Mouse (Mus musculus): ENCODE results near the gene Creb5.

The Creb5 gene

DNA sequence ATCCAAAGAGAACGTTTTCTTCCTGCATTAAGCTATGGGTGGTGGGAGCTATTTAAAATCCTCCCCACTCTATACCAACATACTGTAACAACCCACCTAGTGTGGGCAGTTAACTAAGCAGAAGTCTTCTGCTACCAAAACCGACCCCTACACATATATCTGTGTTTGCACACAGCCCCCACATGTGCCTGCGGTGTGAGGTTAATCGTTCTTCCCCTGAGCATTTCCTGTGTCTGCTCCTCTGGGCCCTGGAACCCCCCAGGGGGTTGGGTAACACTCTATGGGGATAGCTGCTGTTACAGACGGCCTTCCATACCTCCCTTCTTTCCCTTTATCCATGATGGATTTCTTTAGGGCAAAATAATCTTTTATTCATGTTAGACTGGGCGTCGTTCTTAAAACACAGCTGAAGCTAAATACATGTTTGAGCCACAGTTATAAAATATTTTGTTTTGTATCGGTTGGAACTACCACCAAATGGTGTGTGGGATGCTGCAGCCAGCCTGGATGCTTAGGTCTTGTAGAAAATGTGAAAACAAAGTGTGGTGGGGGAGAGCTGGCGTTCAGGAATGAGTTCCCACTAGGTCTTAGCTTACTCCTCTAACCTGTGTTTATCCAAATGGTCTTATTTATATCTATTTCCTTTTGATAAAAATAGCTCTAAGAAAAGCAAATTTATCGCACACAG lies 297.8 kb downstream of the Creb5 start:
- in situ Hi-C loops (cut with MboI, MseI) = no loop called here

DNA sequence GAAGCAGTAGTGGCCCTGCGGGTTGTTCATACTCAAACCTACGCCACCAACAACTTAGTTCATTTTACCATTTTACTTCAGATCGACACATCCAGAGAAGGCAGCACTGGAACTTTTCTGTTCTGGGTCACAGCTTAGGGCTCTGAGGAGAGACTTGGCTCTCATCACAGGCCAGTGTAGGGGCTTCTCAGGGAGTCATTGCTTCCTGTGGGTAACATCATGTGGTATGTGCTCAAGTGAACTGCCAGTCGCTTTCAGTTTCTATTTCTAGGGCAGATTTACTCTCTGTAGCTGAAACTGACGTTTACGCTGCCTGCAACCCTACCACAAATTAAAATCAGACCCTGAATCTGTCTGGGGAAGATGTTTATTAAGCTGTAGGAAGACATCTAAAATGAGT lies 302.7 kb downstream of the Creb5 start:
- in situ Hi-C loops (cut with MboI, MseI) = no loop called here

DNA sequence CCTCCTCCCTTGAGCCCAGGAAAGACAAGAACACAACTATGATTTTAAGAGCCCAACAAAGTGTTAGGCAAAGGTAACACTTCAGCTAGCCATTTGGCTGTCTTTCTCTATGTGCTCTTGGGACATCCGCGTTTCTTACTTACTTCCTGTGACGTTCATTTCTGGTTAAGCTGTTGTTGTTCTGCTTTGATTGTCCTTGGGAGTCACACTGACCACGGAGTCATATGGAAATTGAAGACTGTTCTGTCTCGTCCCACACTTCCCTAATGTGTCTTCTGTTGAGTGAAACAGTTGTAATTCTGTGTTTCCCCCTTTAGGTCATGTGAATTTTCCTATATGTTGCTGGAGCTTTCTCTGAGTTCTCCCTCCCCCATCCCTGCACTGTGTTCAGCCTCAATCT lies 305.2 kb downstream of the Creb5 start:
- in situ Hi-C loops (cut with MboI, MseI) = no loop called here

DNA sequence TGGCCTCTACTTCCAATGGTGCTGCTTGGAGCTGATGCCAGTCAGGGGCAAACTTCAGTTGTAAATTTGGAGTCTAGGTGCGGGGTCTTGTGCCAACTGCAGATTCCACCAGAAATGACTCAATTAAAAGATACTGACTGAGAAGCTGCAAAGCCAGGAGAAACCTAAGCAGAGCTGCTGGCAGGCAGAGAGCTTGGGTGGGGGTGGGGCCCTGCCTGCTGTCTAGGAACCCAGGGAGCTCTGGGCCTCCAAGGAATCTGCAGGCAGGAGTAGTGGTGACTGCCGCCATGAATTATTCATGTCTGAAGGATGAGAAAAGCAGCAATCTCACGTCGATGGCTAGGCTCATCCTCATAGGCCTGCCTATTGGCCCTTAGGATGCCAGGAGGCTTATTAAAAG lies 306.5 kb downstream of the Creb5 start:
- in situ Hi-C loops (cut with MboI, MseI) = no loop called here

DNA sequence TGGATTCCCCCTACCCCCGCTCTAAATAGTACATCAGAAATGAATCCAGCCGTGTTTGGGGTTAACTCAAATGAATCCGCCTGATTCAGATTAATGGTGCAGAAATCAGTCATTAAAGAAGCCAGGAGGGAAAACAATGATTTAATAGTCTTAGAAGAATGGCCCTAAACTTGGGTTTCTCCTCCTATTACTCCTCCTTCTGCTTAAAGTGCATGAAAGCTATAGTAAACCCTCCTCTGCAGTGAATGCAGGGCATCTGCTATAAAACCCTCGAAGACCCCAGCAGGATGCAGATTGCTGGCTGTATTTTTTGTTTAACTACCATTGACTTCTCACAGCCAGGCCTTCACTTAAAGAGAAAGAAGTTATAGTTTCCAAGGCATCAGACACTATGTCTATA lies 307.2 kb downstream of the Creb5 start:
- in situ Hi-C loops (cut with MboI, MseI) = no loop called here

DNA sequence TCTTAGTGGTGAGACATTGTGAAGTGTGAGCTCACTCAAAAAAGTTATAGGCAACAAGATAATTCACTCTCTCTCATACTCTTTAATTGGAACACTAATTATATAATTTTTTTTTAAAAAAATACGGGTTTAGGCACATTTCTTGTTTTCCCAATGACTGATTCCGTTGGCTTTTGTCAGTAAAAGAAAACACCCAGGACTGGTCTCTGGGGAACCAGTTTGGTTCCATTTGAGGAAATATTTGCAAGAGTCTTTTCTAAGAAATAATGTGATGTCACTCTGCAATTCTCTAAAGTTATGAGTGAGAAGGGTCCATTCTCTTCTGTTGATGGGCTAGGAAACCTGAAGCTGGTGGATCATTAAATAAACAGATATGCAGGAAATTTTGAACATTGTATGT lies 309.3 kb downstream of the Creb5 start:
- in situ Hi-C loops (cut with MboI, MseI) = no loop called here

DNA sequence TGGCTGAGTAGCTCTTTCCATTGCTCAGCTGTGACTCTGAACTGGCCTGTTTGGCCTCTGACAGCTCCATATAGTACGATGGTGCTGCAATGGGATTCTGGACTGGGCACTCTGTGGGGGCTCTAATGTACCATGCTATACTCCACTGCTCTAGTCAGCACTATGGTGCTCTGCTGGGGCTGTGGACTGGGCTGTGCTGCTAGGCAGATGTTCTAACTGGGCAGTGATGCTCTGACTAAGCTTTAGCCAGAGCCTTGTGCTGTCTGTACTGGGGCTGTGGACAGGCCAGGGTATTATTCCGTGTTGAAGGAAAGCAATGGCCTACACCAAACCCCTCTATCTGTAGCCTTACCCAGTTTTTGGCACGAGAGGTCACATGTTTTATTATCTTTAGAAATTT lies 316.0 kb downstream of the Creb5 start:
- in situ Hi-C loops (cut with MboI, MseI) = no loop called here

DNA sequence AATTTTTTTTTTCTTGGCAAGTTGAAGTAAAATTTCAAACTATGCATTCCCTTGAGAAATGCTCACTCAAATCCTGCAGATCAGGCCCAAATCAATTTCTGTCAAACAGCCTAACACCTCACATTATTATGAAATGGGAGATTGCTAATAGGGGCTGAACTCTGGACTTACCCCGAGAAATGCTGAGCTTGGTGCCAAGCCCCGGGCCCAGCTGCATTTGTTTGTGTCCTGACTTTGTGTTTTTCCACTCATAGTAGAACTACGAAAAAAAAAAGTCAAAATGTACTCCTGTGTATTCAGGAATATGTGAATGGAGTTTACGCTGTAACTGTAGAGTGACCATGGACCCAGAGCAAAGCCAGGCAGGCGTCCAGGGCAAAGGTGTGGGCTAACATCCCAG lies 316.6 kb downstream of the Creb5 start:
- in situ Hi-C loops (cut with MboI, MseI) = no loop called here

DNA sequence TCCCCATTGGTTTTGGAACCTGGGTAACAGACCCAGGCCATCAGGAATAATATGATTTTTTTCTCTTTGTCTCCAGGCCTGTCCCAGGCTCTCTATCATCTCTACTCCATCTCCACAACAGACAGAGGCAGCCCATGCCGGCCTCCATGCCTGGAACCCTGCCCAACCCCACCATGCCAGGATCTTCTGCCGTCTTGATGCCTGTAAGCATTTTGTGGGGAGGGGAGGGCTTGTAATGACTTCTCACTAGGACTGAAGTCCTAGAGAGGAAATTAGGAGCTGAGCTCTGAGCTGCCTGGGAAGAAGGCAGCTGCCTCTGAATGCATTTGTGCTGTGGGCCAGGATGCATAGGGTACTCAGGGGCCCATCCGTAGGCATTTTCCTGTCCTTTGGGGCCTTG lies 317.3 kb downstream of the Creb5 start:
- in situ Hi-C loops (cut with MboI, MseI) = no loop called here

DNA sequence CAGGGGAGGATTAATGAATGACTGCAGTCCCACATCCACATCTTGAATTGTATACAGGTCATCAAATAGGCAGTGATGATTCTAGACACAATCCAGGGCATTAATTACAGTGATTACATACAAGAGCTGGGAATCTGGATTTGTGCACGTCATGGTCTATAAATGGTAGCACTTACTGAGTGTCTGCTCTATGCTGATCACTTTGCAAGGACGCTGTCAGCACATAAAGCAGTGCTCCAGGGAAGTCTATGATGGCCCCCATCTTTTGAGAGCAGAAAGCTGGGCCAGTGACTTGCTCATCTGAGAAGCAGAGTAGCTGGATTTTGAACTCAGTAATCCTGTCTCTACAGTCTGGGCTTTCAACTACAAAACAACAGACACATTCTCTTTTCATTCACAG lies 318.1 kb downstream of the Creb5 start:
- in situ Hi-C loops (cut with MboI, MseI) = no loop called here

DNA sequence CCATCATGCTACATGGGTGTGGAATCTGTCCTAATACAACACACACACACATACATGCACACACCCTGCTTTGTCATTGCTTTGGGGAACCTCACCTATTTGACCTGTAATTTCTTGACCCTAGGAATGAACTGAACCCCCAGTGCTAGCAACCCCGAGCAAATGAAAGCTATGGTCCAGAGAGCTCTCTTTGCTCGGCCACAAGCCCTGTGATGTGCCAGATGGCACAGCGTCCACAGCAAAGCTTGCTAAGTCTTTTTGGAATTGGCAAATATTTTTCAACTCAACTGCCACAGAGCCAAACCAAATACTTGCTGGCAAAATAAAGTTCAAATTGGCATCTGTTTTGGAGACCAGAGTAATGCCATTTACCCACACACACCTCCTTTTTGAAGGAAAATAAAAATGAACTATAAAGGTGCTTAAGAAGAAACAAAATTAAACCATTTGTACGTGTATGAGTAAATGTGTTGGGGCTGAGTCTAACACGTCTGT lies 324.4 kb downstream of the Creb5 start:
- in situ Hi-C loops (cut with MboI, MseI) = no loop called here

DNA sequence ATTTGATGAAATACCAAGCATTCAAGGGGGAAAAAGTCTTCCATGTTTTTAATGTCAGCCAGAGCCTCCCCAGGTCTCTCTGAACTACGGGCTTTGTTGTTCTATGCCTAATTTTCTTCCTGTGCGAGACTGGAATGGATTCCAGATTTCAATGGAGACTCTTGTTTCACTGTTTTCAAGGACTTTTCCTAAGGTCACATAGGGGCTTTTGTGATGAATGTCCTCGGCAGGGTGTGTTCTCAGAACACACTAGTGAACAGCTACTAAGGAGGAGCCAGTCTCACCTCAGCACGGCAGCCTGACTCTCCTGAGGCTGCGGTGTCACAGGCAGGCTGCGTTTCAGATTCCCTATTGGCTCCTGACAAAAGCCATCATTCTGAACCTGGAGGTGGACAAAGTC lies 325.6 kb downstream of the Creb5 start:
- in situ Hi-C loops (cut with MboI, MseI) = no loop called here

DNA sequence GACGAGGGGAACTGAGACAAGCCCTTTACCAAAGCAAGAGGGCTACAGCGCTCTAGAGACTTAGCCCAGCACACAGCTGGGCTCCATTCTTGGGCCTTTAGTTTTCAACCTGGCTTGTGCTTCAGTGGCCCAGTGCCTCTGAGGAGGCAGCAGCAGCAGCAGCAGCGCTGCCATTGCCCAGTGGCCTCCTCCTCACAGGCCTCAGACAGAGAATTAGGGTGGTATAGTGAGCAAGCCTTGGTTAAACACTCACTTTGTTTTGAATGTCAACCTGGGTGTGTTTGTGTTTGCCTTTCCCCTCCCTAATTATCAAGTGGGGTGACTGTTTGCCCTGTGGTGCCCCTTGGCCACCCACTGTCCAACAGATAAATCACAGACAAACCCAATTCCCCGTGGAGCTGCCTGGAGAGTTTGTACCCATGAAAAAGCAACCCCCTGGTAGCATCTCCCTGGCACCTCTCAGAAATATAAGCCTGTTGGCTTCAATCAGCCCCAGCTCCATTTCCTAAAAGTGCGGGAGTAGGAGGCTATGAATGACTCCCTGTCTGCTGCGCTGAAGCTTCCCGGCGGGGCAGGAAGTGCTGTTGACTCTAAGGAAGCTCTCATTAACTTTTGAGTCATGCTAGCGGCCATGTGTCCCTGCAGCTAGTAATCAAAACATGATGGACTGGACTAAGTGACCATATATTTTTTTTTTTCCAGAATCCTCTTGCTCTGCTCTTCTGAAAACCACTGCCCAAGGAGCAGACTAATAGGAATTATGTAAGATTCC lies 328.6 kb downstream of the Creb5 start:
- in situ Hi-C loops (cut with MboI, MseI) = no loop called here

DNA sequence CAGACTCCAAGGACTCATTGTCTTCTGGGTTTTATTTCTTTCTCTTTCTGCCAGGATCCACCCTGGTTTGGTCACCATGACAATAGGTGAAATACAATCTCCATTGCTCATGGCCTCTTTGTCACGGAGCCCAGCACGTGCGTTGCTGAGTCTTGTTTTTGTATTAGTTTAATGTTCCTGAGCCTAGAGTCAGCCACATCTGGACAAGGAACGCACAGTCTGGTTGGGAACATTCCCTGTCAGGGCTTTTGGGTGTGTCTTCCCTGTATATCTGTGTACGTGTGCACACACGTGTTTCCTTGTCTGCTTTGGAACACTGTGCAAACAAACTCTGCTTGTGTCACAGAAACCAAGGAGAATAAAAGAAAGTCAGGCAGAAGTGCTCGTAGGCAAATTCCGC lies 331.1 kb downstream of the Creb5 start:
- in situ Hi-C loops (cut with MboI, MseI) = no loop called here

DNA sequence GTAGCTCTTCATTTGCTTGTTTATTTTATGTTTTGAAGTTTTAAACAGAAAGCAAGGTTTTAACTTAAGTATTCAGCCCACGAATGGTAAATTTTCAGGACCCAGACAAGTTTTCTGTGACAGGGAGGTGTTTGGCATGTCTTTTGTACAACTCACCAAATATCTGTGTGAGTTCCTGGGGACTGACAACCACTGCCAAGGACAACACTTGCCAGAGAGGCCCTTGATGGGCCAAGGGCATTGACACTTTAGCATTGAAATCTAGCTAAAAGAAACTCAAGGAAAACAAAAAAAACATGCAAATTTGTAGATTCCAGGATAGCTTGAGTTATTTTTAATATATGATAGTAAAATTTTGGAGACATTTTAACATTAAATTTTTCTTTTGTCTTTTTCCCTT lies 332.6 kb downstream of the Creb5 start:
- in situ Hi-C loops (cut with MboI, MseI) = no loop called here

DNA sequence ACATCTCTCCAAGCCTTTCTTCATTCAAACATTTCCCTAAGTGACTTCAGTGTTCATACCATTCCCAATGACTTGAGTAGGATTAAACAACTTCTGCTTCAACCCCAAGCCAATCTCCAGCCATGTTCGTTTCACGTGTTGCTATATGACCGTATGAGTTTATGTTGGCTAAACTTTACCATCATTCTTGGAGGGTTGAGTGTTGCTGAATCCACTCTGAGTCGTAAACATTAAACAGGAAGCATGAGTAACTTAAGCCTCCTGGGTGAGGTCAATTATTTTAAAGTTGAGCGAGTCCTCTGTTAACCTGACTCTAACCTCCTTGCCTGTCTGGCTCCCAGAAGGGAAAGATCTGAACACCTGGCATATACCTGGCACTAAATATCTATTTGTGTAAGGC lies 334.2 kb downstream of the Creb5 start:
- in situ Hi-C loops (cut with MboI, MseI) = no loop called here

DNA sequence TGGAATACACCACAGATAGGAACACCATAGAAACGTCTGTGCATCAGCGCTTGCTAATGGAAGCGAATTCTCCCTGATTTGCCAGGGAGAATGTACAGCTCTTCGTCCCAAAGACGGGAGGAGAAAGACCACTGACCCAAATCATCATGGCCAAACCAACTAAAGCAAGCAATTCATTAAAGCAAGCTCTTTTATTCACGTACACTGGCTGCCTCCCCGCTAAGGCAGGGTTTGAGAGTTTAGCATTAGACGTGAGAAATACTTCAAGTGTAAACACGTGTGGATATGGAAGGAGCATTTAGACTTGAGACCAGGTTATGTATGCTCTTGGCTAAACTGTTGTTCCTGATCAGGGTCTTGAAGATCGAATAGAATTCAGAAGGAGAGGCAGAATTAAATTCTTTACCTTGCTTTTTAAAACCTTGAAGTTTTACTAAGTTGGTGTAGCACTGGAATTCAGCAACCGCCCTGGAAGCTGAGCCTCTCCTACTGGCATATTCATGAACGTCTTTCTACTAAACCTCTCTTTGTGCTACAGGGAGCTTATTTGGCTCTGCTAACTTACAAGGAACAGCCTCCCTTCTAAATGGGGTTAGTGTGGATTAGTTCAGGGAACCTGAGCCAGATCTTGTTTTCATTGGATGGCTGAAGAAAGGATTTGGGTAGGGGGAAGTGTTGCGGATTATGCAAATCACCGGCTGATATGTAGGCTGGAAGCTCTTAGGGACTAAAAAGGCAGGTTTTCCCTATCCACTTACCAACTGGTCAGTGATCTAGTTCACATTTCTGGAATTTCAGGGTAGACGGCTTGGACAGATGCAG lies 337.6 kb downstream of the Creb5 start:
- in situ Hi-C loops (cut with MboI, MseI) = no loop called here

DNA sequence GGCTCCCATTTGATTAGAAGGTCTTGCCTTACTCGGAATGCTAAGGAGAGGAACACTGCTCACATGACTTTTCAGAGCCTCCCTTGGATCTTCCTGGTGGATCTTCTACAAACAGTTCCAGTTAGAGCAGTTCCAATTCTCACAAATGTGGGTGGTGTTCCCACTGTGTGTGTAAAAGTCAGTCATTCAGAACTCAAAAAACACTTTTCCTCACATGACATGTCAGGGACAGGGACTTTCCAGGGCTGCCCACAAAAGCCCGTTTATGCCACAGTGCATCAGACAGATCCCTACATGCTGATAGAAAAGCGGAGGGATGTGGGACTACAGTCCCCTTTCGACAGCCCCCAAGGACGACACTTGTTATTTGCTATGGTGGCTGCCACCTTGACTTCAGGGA lies 339.0 kb downstream of the Creb5 start:
- in situ Hi-C loops (cut with MboI, MseI) = no loop called here

DNA sequence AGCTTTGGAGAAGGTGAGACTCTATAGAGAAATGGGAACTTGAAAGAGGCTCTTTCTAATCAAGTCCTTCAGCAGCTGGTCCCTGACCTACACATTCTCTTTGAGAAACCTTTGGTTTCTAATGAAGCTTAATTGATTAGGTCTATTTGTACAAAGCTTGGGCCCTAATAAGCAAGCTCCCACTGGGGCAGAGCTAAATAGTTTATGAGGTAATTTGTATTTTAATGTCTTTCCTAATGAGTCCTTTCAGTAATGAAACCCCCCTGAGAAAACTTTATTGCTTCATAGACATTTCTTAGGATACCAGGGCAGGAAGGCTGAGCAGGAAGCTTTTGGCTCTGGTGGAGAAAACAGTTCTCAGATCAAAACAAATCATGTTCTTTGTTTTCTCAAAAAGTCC lies 341.6 kb downstream of the Creb5 start:
- in situ Hi-C loops (cut with MboI, MseI) = no loop called here

DNA sequence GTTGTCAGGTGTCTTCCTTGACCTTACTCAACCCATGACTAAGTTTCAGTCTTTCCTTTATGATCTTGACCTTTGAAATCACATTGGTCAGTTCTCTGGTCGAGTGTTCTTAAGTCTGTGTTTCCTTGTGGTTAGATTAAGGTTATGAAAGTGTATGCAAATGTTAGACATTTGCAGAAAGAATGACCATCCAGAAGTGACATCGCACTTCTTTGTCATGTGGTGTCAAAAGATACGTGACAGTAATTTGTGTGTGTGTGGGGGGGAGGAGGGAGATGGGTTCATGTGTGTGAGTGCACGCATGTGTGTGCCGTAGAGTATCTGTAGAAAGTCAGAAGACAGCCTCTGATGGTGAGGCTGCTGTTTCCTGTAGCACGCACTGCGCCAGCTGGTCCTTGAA lies 348.4 kb downstream of the Creb5 start:
- in situ Hi-C loops (cut with MboI, MseI) = no loop called here

DNA sequence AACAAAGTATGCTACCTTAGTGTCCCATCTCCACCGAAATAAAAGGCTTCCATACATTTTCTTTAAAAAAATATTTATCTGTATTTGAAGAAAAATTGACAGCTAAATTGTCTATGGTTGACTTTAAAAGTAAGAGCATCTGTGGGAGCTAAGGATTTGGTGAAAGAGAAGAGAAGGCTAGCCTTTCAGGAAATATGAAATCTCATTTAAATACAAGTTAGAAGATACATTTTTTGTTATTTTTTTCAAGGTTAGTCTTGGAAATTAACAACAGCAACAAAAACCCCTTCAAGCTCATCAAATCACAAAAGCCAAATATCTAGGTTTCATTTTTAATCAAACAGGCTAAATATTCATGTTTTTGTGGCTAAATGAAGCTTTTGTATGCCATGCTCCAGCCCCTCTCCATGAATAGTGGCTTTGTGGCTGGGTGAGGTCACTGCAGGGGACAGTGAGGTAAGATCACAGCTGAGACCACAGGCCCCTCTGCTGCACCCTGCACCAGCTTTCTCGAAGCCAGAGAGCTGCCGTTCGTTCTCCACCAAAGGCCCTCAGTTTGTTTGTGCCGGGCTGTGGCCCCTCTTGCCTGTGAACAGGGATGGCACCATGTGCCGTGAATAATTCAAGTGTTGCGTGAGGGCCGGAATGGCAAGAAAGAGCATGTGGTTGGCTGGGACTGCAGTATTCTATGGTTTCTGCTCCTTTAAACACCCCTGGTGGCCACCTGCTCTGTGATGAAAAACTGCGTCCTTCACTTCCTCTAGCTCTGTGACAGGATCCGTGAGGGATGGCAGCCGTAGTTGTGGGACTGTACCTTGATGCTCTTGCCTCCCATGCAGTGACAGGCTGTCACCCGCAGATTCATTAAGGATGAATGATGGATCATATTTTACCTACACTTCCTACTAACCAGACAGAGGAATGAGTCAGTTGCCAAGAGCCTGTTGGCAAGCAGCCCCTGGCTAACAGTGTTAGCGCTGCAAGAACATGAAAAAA lies 350.6 kb downstream of the Creb5 start:
- in situ Hi-C loops (cut with MboI, MseI) = no loop called here

Measured in T-helper 17 cell (primary cell).